Mouse (Mus musculus) thymus, adult 2 months (tissue): ENCODE results near the gene Lsm2. TPM values are rescaled to one million over a fixed set of nuclear protein-coding genes. Genes with fewer than 3 reads are reported as not detected.
A peak's percentile ranks its signal among the peaks of the same experiment; 100 is the strongest.

Experiments used
- DNase-seq: peaks from one replicate; pipeline ENCODE4 v3.0.0; 2021
- H3K27ac ChIP-seq: fragments of 200-500 bp; 2 replicates; pipeline ENCODE4 v1.5.1; 2012; ENCODE audit warnings: low read length, control low read depth; ENCODE audit not compliant: control insufficient read depth, insufficient read depth
- H3K27me3 ChIP-seq: fragments of 200-500 bp; 2 replicates; pipeline ENCODE4 v1.6.1; 2012; ENCODE audit warnings: mild to moderate bottlenecking, low read length, moderate library complexity, mixed read lengths; ENCODE audit not compliant: control insufficient read depth, insufficient read depth
- H3K36me3 ChIP-seq: fragments of 200-500 bp; 2 replicates; pipeline ENCODE4 v1.6.1; 2012; ENCODE audit warnings: mild to moderate bottlenecking, low read length, moderate library complexity; ENCODE audit not compliant: control insufficient read depth, insufficient read depth
- H3K4me1 ChIP-seq: fragments of 200-500 bp; replicated peaks from 2 replicates; pipeline ENCODE4 v1.6.1; 2012; ENCODE audit warnings: low read length; ENCODE audit not compliant: control insufficient read depth, insufficient read depth
- H3K4me3 ChIP-seq: fragments of 200-500 bp; 2 replicates; pipeline ENCODE4 v1.5.1; 2012; ENCODE audit warnings: mild to moderate bottlenecking, low read length, control low read depth, moderate library complexity; ENCODE audit not compliant: control insufficient read depth, insufficient read depth
- CTCF ChIP-seq: fragments of 200-500 bp; IDR thresholded peaks from 2 replicates; pipeline ENCODE4 v1.5.1; 2012; ENCODE audit warnings: mild to moderate bottlenecking, control low read depth, low read length, moderate library complexity, borderline replicate concordance; ENCODE audit not compliant: control insufficient read depth, poor library complexity, insufficient read depth; ENCODE audit errors: extremely low read depth
- POLR2A ChIP-seq: fragments of 200-500 bp; IDR thresholded peaks from 2 replicates; pipeline ENCODE4 v1.6.1; 2012; ENCODE audit warnings: mild to moderate bottlenecking, low read length, control low read depth, moderate library complexity; ENCODE audit not compliant: control insufficient read depth, poor library complexity, insufficient read depth; ENCODE audit errors: extremely low read depth
- WGBS: fragments of 180-500 bp; shearing (Covaris S2); methylation state at CpG from one replicate; pipeline ENCODE4 v1.1.7; 2018; 5-methylcytosine and 5-hydroxymethylcytosine counted together
- polyA plus RNA-seq: library from polyadenylated mRNA; depleted of rRNA; stranded (reverse); fragments of >200 nt; gene quantifications from 2 replicates; pipeline ENCODE4 v1.2.3, GENCODE M21; 2012

Gene Lsm2
- polyA plus RNA-seq, 1 experiment: 207 TPM

DNA sequence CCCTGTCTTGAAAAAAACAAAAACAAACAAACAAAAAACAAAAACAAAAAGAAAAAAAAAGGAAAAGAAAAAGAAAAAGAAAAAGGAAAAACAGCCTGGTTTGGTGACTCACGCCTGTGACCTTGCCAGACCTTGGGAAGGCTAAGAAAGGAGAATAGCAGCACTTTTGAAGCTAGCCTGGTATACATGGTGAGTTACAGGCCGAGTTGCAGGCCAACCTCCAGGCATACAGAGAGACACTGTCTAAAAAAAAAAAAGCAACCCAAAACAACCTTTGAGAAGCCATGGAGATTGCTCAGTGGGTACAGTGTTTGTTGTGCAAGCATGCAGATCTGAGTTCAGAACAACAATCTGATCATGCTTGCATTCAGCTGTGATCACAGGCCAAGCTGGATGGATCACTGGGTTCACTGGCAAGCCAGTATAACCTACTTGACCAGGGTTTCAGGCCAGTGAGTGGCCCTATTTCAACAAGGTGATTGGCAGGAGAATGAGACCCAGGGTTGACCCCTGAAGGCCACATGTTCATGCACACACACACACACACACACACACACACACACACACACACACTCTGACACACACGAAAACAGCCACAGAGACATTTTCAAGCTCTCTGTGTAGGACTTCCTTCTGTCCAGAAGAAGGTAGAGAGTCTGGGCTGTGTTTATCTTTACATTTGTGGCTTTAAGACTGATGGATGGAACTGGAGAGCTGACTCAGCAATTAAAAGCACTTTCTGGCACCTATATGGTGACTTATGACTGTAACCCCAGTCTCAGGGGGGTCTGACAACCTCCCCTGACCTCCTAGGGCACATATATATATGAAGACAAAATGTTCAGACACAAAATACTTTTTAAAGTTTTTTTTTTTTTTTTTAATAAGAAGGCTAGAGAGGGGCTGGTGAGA is 5.8 kb upstream of the Lsm2 start:
- Histone ChIP-seq H3K27ac (no peak overlapping the region), H3K36me3 (no peaks in the 10 kb centered on the region), H3K27me3 (peaks cover 5% of the 10 kb centered on the region; the same call in 1 of the 2 replicates), H3K4me1 (peaks cover 4% of the 10 kb centered on the region), H3K4me3 (no peak overlapping the region)
- WGBS: 94% methylated on average over 3 of the region's 3 CpGs
- TF ChIP-seq POLR2A (no peak), CTCF (no peak)
- DNase-seq: no peak

DNA sequence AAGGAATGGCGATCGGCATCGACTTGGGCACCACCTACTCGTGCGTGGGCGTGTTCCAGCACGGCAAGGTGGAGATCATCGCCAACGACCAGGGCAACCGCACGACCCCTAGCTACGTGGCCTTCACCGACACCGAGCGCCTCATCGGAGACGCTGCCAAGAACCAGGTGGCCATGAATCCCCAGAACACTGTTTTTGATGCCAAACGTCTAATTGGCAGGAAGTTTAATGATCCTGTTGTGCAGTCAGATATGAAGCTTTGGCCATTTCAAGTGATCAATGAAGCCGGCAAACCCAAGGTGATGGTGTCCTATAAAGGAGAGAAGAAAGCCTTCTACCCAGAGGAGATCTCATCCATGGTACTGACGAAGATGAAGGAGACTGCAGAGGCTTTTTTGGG is 4.7 kb upstream of the Lsm2 start:
- TF ChIP-seq POLR2A: no peak
- no peak for TF ChIP-seq CTCF
- 98% methylated on average over 20 of the region's 20 CpGs for WGBS
- H3K4me3 ChIP-seq: no peak overlapping the region

DNA sequence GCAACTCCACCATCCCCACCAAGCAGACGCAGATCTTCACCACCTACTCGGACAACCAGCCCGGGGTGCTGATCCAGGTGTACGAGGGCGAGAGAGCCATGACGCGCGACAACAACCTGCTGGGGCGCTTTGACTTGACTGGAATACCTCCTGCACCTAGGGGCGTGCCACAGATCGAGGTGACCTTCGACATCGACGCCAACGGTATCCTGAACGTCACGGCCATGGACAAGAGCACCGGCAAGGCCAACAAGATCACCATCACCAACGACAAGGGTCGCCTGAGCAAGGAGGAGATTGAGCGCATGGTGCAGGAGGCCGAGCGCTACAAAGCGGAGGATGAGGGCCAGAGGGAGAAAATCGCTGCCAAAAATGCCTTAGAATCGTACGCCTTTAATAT is 3.4 kb upstream of the Lsm2 start:
- Histone ChIP-seq H3K27ac (no peak overlapping the region), H3K27me3 (no peaks in the 10 kb centered on the region), H3K36me3 (no peaks in the 10 kb centered on the region), H3K4me3 (no peak overlapping the region), H3K4me1 (peaks cover 5% of the 10 kb centered on the region)
- DNase-seq: no peak
- no peak for TF ChIP-seq POLR2A
- TF ChIP-seq CTCF: no peak
- WGBS: 96% methylated on average over 27 of the region's 27 CpGs

More for the DNA sequence above, 4.7 kb upstream of the Lsm2 start:
- Histone ChIP-seq H3K27ac (no peak overlapping the region), H3K4me1 (peaks cover 6% of the 10 kb centered on the region), H3K27me3 (peaks cover 5% of the 10 kb centered on the region; the same call in 1 of the 2 replicates), H3K36me3 (no peaks in the 10 kb centered on the region)
- no peak for DNase-seq

DNA sequence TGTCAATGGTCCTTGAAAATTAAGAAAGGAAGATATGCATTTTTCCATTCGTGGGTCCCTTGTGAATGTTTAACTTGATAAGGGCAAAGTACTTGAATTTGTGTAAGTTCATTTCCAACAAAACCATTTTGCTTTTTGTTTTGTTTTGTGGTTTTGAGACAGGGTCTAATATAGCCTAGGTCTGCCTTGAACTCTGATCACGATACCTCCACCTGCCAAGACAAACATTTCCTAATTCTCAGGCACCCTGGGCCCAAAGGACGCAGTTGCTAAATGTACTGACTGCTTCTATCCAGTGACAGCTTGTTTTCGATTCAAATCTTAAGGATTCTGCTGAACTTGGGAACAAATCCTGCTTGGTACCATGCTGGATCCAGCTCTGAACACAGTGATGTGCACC is 2.0 kb upstream of the Lsm2 start:
- DNase-seq: no peak
- H3K4me1 ChIP-seq: peaks cover 5% of the 10 kb centered on the region
- H3K36me3 ChIP-seq: no peaks in the 10 kb centered on the region
- 93% methylated on average over 4 of the region's 4 CpGs for WGBS
- no peak overlapping the region for H3K4me3 ChIP-seq
- no peaks in the 10 kb centered on the region for H3K27me3 ChIP-seq
- H3K27ac ChIP-seq: no peak overlapping the region
- no peak for TF ChIP-seq POLR2A
- TF ChIP-seq CTCF: no peak

DNA sequence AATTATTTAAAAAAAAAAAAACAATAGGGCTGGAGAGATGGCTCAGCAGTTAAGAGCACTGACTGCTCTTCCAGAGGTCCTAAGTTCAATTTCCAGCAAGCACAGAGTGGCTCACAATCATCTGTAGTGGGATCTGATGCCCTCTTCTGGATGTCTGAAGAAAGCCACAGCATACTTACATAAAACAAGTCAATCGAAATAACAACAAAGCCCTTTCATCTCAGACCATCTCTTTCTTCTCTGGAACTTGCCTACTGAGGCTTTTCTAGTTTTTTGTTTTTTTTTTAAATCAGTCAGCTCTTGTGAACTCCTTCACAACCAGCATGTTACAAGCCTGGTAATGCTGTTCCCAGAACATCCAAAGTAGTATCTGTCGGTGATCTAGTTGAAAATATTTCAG is 1.0 kb upstream of the Lsm2 start:
- WGBS: 18% methylated on average over 2 of the region's 2 CpGs
- no peaks in the 10 kb centered on the region for H3K27me3 ChIP-seq
- peaks cover 5% of the 10 kb centered on the region for H3K4me1 ChIP-seq
- no peak for TF ChIP-seq CTCF
- no peak for TF ChIP-seq POLR2A
- peak; percentile 47 for DNase-seq
- H3K4me3 ChIP-seq: no peak overlapping the region; the same call in 1 of the 2 replicates
- peak overlapping the region; percentile 61; the same call in 1 of the 2 replicates for H3K27ac ChIP-seq
- peaks cover 3% of the 10 kb centered on the region for H3K36me3 ChIP-seq

GRCm38 (mm10) chr17:34982328-34982727 is 666 bp downstream of the Lsm2 start:
- H3K27ac ChIP-seq: no peak overlapping the region
- WGBS: under 1% methylated on average over 15 of the region's 15 CpGs

More at GRCm38 (mm10) chr17:34982328-34982727, 666 bp downstream of the Lsm2 start:
- no peak for DNase-seq
- TF ChIP-seq CTCF: no peak
- no peak for TF ChIP-seq POLR2A
- Histone ChIP-seq H3K36me3 (peaks cover 13% of the 10 kb centered on the region), H3K27me3 (no peaks in the 10 kb centered on the region), H3K4me1 (peaks cover 5% of the 10 kb centered on the region), H3K4me3 (peak overlapping the region; percentile 69)
